Mouse (Mus musculus) stomach, postnatal 0 days (tissue): ENCODE measurements around the gene BC049352. TPM values are rescaled to one million over a fixed set of nuclear protein-coding genes. Genes with fewer than 3 reads are reported as not detected.

Experiments used
- ATAC-seq: fragments of 200-750 bp; cut with Nextera tagmentation; 2 replicates; pipeline ENCODE4 v1.8.0; 2017; ENCODE audit not compliant: low FRiP score, low TSS enrichment
- DNase-seq: peaks from one replicate; pipeline ENCODE4 v3.0.0-alpha.2; 2016; ENCODE audit warnings: low spot score
- H3K27ac ChIP-seq: fragments of 300-500 bp; sonication (generic); replicated peaks from 2 replicates; pipeline ENCODE4 v1.5.1; 2014; ENCODE audit warnings: mild to moderate bottlenecking, control low read depth
- H3K27me3 ChIP-seq: fragments of 300-500 bp; sonication (generic); 2 replicates; pipeline ENCODE4 v1.6.1; 2014; ENCODE audit warnings: low read length; ENCODE audit not compliant: control insufficient read depth, insufficient read depth
- H3K36me3 ChIP-seq: fragments of 300-500 bp; sonication (generic); 2 replicates; pipeline ENCODE4 v1.6.1; 2014; ENCODE audit warnings: low read length, mixed read lengths; ENCODE audit not compliant: control insufficient read depth, insufficient read depth
- H3K4me1 ChIP-seq: fragments of 300-500 bp; sonication (generic); replicated peaks from 2 replicates; pipeline ENCODE4 v1.6.1; 2014; ENCODE audit warnings: antibody characterized with exemption; ENCODE audit not compliant: control insufficient read depth, insufficient read depth
- H3K4me2 ChIP-seq: fragments of 300-500 bp; sonication (generic); replicated peaks from 2 replicates; pipeline ENCODE4 v1.6.1; 2014; ENCODE audit warnings: low read depth, mild to moderate bottlenecking, control low read depth, moderate library complexity
- H3K4me3 ChIP-seq: fragments of 300-500 bp; sonication (generic); 2 replicates; pipeline ENCODE4 v1.5.1; 2014; ENCODE audit warnings: low read depth, low read length, control low read depth
- H3K9ac ChIP-seq: fragments of 300-500 bp; sonication (generic); 2 replicates; pipeline ENCODE4 v1.6.1; 2014; ENCODE audit warnings: mild to moderate bottlenecking, low read length, control low read depth, mixed read lengths
- H3K9me3 ChIP-seq: fragments of 300-500 bp; sonication (generic); 2 replicates; pipeline ENCODE4 v1.6.1; 2016; ENCODE audit warnings: low read length; ENCODE audit not compliant: control insufficient read depth
- CTCF ChIP-seq: IDR thresholded peaks from 2 replicates; pipeline ENCODE4 v1.5.1; 2016; ENCODE audit warnings: antibody characterized with exemption, low read depth, mild to moderate bottlenecking, moderate library complexity
- EP300 ChIP-seq: optimal IDR thresholded peaks from 2 replicates; pipeline ENCODE3; 2016; ENCODE audit warnings: antibody characterized with exemption
- WGBS: fragments of 180-500 bp; shearing (Covaris S2); extraction: QIAGEN DNeasy Blood & Tissue Kit; methylation state at CpG from one replicate; pipeline ENCODE4 v1.1.7; 2014; 5-methylcytosine and 5-hydroxymethylcytosine counted together
- polyA plus RNA-seq: library from polyadenylated mRNA; unstranded; fragments of >200 nt; fragmentation: Nextera tagmentation; extraction: Ambion mirVana; gene quantifications from 2 replicates; pipeline ENCODE4 v1.2.1, GENCODE M21; 2015

Gene BC049352
- polyA plus RNA-seq, 1 experiment from 2014 or later: 0.12 TPM

- WGBS: 76% methylated on average over 6 of the region's 6 CpGs
- TF ChIP-seq CTCF (no peak), EP300 (no peak)
- Histone ChIP-seq H3K27me3 (no peaks in the 10 kb centered on the region), H3K4me2 (no peak overlapping the region), H3K4me1 (no peaks in the 10 kb centered on the region), H3K4me3 (no peak overlapping the region), H3K27ac (no peak overlapping the region), H3K9ac (no peak overlapping the region), H3K9me3 (no peaks in the 10 kb centered on the region), H3K36me3 (no peaks in the 10 kb centered on the region)
- ATAC-seq (no peak), DNase-seq (no peak)
Measured at GRCm38 (mm10) chr9:45183266-45183665, 1.5 kb downstream of the BC049352 start.

GRCm38 (mm10) chr9:45185250-45185649 is 3.4 kb downstream of the BC049352 start:
- Histone ChIP-seq H3K9ac (no peak overlapping the region), H3K4me3 (no peak overlapping the region), H3K9me3 (no peaks in the 10 kb centered on the region), H3K27ac (no peak overlapping the region), H3K36me3 (no peaks in the 10 kb centered on the region), H3K27me3 (no peaks in the 10 kb centered on the region), H3K4me2 (no peak overlapping the region), H3K4me1 (no peaks in the 10 kb centered on the region)
- no peak for TF ChIP-seq CTCF
- DNase-seq: no peak
- 83% methylated on average over 4 of the region's 4 CpGs for WGBS
- no peak for ATAC-seq

GRCm38 (mm10) chr9:45188570-45189563 is 7.1 kb downstream of the BC049352 start:
- Histone ChIP-seq H3K4me3 (no peak overlapping the region), H3K9me3 (no peaks in the 10 kb centered on the region), H3K4me1 (no peaks in the 10 kb centered on the region), H3K4me2 (no peak overlapping the region), H3K27me3 (no peaks in the 10 kb centered on the region), H3K27ac (no peak overlapping the region), H3K9ac (no peak overlapping the region), H3K36me3 (no peaks in the 10 kb centered on the region)
- no peak for TF ChIP-seq CTCF
- no peak for TF ChIP-seq EP300
- WGBS: 79% methylated on average over 10 of the region's 10 CpGs
- peak; percentile 31; the same call in 1 of the 2 replicates for ATAC-seq
- DNase-seq: no peak

GRCm38 (mm10) chr9:45189661-45190174 is 7.9 kb downstream of the BC049352 start:
- H3K4me2 ChIP-seq: no peak overlapping the region
- no peaks in the 10 kb centered on the region for H3K36me3 ChIP-seq
- H3K4me1 ChIP-seq: no peaks in the 10 kb centered on the region
- DNase-seq (no peak), ATAC-seq (no peak)
- H3K9me3 ChIP-seq: no peaks in the 10 kb centered on the region
- no peak overlapping the region for H3K4me3 ChIP-seq
- H3K9ac ChIP-seq: no peak overlapping the region
- 78% methylated on average over 4 of the region's 4 CpGs for WGBS
- no peak overlapping the region for H3K27ac ChIP-seq
- H3K27me3 ChIP-seq: no peaks in the 10 kb centered on the region
- TF ChIP-seq CTCF (no peak), EP300 (no peak)

GRCm38 (mm10) chr9:45195468-45195867 is 13.7 kb downstream of the BC049352 start:
- Histone ChIP-seq H3K4me3 (no peak overlapping the region), H3K27ac (no peak overlapping the region), H3K9ac (no peak overlapping the region), H3K4me1 (no peaks in the 10 kb centered on the region), H3K36me3 (no peaks in the 10 kb centered on the region), H3K9me3 (no peaks in the 10 kb centered on the region), H3K4me2 (no peak overlapping the region), H3K27me3 (no peaks in the 10 kb centered on the region)
- WGBS: 72% methylated on average over 4 of the region's 4 CpGs
- TF ChIP-seq EP300 (no peak), CTCF (no peak)
- DNase-seq (no peak), ATAC-seq (peak; percentile 17; the same call in 1 of the 2 replicates)
